Mouse (Mus musculus) heart, embryonic 13.5 days (tissue): ENCODE results near the gene Mllt6. TPM values are rescaled to one million over a fixed set of nuclear protein-coding genes. Genes with fewer than 3 reads are reported as not detected.
"Not testable (repeated sequence)": the region's sequence is repeated elsewhere in the genome, so short reads cannot be mapped to it uniquely, and the experiment has no call there.

Experiments used
- ATAC-seq: fragments of 200-750 bp; cut with Nextera tagmentation; 2 replicates; pipeline ENCODE4 v1.8.0; 2017; ENCODE audit warnings: moderate TSS enrichment; ENCODE audit not compliant: insufficient number of reproducible peaks, low FRiP score, low TSS enrichment; ENCODE audit errors: extremely low read depth
- H3K27ac ChIP-seq: fragments of 300-500 bp; sonication (generic); replicated peaks from 2 replicates; pipeline ENCODE4 v1.5.1; 2015; ENCODE audit warnings: moderate library complexity, mild to moderate bottlenecking, inconsistent platforms
- H3K27me3 ChIP-seq: fragments of 300-500 bp; sonication (generic); replicated peaks from 2 replicates; pipeline ENCODE4 v1.6.1; 2015; ENCODE audit warnings: mild to moderate bottlenecking, inconsistent platforms
- H3K36me3 ChIP-seq: fragments of 300-500 bp; sonication (generic); 2 replicates; pipeline ENCODE4 v1.6.1; 2015; ENCODE audit warnings: mild to moderate bottlenecking, inconsistent platforms
- H3K4me1 ChIP-seq: fragments of 300-500 bp; sonication (generic); 2 replicates; pipeline ENCODE4 v1.6.1; 2015; ENCODE audit warnings: inconsistent platforms
- H3K4me2 ChIP-seq: fragments of 300-500 bp; sonication (generic); 2 replicates; pipeline ENCODE4 v1.6.1; 2015; ENCODE audit warnings: inconsistent platforms, mild to moderate bottlenecking, moderate library complexity
- H3K4me3 ChIP-seq: fragments of 300-500 bp; sonication (generic); 2 replicates; pipeline ENCODE4 v1.5.1; 2015; ENCODE audit warnings: moderate library complexity, mild to moderate bottlenecking, inconsistent platforms
- H3K9ac ChIP-seq: fragments of 300-500 bp; sonication (generic); 2 replicates; pipeline ENCODE4 v1.6.1; 2015; ENCODE audit warnings: inconsistent platforms, mild to moderate bottlenecking, moderate library complexity
- H3K9me3 ChIP-seq: fragments of 300-500 bp; sonication (generic); 2 replicates; pipeline ENCODE4 v1.6.1; 2016; ENCODE audit warnings: inconsistent platforms
- WGBS: fragments of 180-500 bp; shearing (Covaris S2); methylation state at CpG from one replicate; pipeline ENCODE4 v1.1.7; 2015; ENCODE audit warnings: mixed read lengths; 5-methylcytosine and 5-hydroxymethylcytosine counted together
- polyA plus RNA-seq: library from polyadenylated mRNA; unstranded; fragments of >200 nt; fragmentation: Nextera tagmentation; extraction: Ambion mirVana; gene quantifications from 2 replicates; pipeline ENCODE4 v1.2.1, GENCODE M21; 2015

The Mllt6 gene
- polyA plus RNA-seq, 1 experiment from 2014 or later: 1.9 TPM

DNA sequence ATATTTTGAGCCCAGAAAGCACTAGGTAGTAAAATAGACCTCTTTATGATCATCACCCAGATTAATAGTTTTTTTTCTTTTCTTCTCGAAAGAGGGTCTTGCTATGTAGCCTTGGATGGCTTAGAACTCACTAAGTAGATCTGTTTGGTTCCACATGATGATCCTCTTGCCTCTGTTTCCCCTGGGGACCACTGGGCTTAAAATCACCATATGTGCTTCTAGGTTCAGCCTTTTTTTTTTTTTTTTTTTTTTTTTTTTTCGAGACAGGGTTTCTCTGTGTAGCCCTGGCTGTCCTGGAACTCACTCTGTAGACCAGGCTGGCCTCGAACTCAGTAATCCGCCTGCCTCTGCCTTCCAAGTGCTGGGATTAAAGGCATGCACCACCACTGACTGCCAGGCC, 14.7 kb upstream of the Mllt6 start:
- H3K4me1 ChIP-seq, H3K4me2 ChIP-seq, H3K4me3 ChIP-seq, H3K27ac ChIP-seq, ATAC-seq, H3K9me3 ChIP-seq, H3K36me3 ChIP-seq, H3K9ac ChIP-seq, H3K27me3 ChIP-seq: not testable (repeated sequence)
- WGBS: 84% methylated on average over 4 of the region's 4 CpGs

GRCm38 (mm10) chr11:97650341-97650740, 12.9 kb upstream of the Mllt6 start:
- Histone ChIP-seq H3K4me1 (no peaks in the 10 kb centered on the region), H3K9me3 (no peaks in the 10 kb centered on the region), H3K9ac (no peak overlapping the region), H3K27me3 (no peaks in the 10 kb centered on the region), H3K36me3 (no peaks in the 10 kb centered on the region), H3K27ac (no peak overlapping the region), H3K4me2 (no peak overlapping the region), H3K4me3 (no peak overlapping the region)
- 60% methylated on average over 5 of the region's 5 CpGs for WGBS
- ATAC-seq: no peak

GRCm38 (mm10) chr11:97653376-97653775, 9.8 kb upstream of the Mllt6 start:
- not testable (repeated sequence) for H3K27me3 ChIP-seq, H3K9ac ChIP-seq, H3K4me3 ChIP-seq, H3K27ac ChIP-seq, H3K4me2 ChIP-seq, ATAC-seq, H3K36me3 ChIP-seq, H3K9me3 ChIP-seq
- 89% methylated on average over 11 of the region's 11 CpGs for WGBS
- H3K4me1 ChIP-seq: peaks cover 18% of the 10 kb centered on the region

GRCm38 (mm10) chr11:97654210-97654609, 9.0 kb upstream of the Mllt6 start:
- WGBS: 87% methylated on average over 2 of the region's 2 CpGs
- Histone ChIP-seq H3K4me2 (no peak overlapping the region), H3K9me3 (no peaks in the 10 kb centered on the region), H3K27ac (no peak overlapping the region), H3K9ac (no peak overlapping the region), H3K4me3 (no peak overlapping the region), H3K36me3 (no peaks in the 10 kb centered on the region), H3K4me1 (peaks cover 27% of the 10 kb centered on the region), H3K27me3 (no peaks in the 10 kb centered on the region)
- no peak for ATAC-seq

- Histone ChIP-seq H3K4me2 (no peak overlapping the region), H3K4me1 (peaks cover 43% of the 10 kb centered on the region), H3K36me3 (no peaks in the 10 kb centered on the region), H3K27ac (peak overlapping the region; percentile 53; the same call in 1 of the 2 replicates), H3K4me3 (no peak overlapping the region), H3K27me3 (peaks cover 1% of the 10 kb centered on the region; the same call in 1 of the 2 replicates), H3K9ac (peak overlapping the region; percentile 54; the same call in 1 of the 2 replicates), H3K9me3 (no peaks in the 10 kb centered on the region)
- ATAC-seq: no peak
- 71% methylated on average over 14 of the region's 14 CpGs for whole genome bisulfite sequencing
Measured at GRCm38 (mm10) chr11:97656269-97656971, 6.8 kb upstream of the Mllt6 start.

- Histone ChIP-seq H3K4me2 (no peak overlapping the region), H3K27ac (peak overlapping the region; percentile 53; the same call in 1 of the 2 replicates), H3K9me3 (no peaks in the 10 kb centered on the region), H3K27me3 (peaks cover 11% of the 10 kb centered on the region), H3K9ac (peak overlapping the region; percentile 54), H3K4me1 (peaks cover 52% of the 10 kb centered on the region), H3K36me3 (no peaks in the 10 kb centered on the region), H3K4me3 (no peak overlapping the region)
- ATAC-seq: no peak
- WGBS: 22% methylated on average over 4 of the region's 6 CpGs
Measured at GRCm38 (mm10) chr11:97657184-97657945, 5.8 kb upstream of the Mllt6 start.

GRCm38 (mm10) chr11:97657967-97658366, 5.2 kb upstream of the Mllt6 start:
- H3K36me3 ChIP-seq, ATAC-seq, H3K4me3 ChIP-seq, H3K27ac ChIP-seq, H3K9me3 ChIP-seq, H3K4me2 ChIP-seq, H3K9ac ChIP-seq: not testable (repeated sequence)
- Histone ChIP-seq H3K4me1 (peaks cover 56% of the 10 kb centered on the region), H3K27me3 (peaks cover 11% of the 10 kb centered on the region)
- WGBS: 81% methylated on average over 6 of the region's 6 CpGs

GRCm38 (mm10) chr11:97658751-97659266, 4.4 kb upstream of the Mllt6 start:
- peaks cover 11% of the 10 kb centered on the region for H3K27me3 ChIP-seq
- ATAC-seq: no peak
- no peaks in the 10 kb centered on the region for H3K9me3 ChIP-seq
- H3K4me1 ChIP-seq: peaks cover 56% of the 10 kb centered on the region
- H3K9ac ChIP-seq: peak overlapping the region; percentile 95
- peak overlapping the region; percentile 92 for H3K4me3 ChIP-seq
- H3K27ac ChIP-seq: peak overlapping the region; percentile 95
- 25% methylated on average over 11 of the region's 11 CpGs for WGBS
- peak overlapping the region; percentile 90 for H3K4me2 ChIP-seq
- H3K36me3 ChIP-seq: no peaks in the 10 kb centered on the region

DNA sequence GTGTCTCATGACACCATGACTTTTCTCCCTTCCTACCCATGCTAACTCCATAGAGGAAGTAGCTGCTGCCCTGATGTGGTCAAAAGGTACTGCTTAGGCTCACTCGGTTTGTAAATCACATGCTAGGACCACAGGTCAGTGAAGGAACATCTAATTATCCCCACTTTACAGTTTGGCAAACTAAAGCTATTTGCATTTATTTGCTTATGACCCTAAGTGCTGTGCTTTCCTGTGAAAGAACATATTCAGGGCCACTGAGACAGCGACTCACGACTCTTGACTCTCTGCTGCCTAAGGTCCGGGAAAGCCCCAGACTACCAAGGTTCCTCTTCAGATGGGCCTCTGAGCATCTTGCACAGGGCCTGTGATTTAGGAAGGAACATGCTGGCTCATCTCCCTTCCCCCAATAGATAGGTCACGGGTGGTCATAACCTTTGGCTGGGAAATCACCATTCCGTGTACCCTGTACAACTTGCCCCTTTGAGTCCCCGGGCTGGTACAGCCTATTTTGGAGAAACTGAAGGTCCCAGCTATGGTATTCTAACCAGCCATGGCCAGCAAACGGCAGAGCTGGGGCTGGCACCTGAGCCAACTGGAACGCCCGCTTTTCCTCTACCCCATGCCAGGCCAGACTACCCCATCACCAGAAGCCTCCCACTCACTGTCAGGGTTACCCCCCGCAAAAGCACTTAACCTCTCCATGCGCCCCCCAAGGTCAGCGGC, 3.8 kb upstream of the Mllt6 start:
- Histone ChIP-seq H3K4me3 (peak overlapping the region; percentile 92), H3K27ac (peak overlapping the region; percentile 95), H3K27me3 (peaks cover 11% of the 10 kb centered on the region), H3K36me3 (no peaks in the 10 kb centered on the region), H3K9me3 (no peaks in the 10 kb centered on the region), H3K4me2 (peak overlapping the region; percentile 90), H3K4me1 (peaks cover 60% of the 10 kb centered on the region), H3K9ac (peak overlapping the region; percentile 95)
- no peak for ATAC-seq
- WGBS: 8% methylated on average over 13 of the region's 13 CpGs

GRCm38 (mm10) chr11:97659990-97660714, 3.1 kb upstream of the Mllt6 start:
- peak overlapping the region; percentile 90 for H3K4me2 ChIP-seq
- H3K27me3 ChIP-seq: peaks cover 11% of the 10 kb centered on the region
- peak overlapping the region; percentile 92 for H3K4me3 ChIP-seq
- no peaks in the 10 kb centered on the region for H3K9me3 ChIP-seq
- peak; percentile 68; the same call in 1 of the 2 replicates for ATAC-seq
- H3K36me3 ChIP-seq: no peaks in the 10 kb centered on the region
- H3K9ac ChIP-seq: peak overlapping the region; percentile 95
- peak overlapping the region; percentile 95 for H3K27ac ChIP-seq
- WGBS: under 1% methylated on average over 61 of the region's 78 CpGs
- H3K4me1 ChIP-seq: peaks cover 67% of the 10 kb centered on the region
